Mouse (Mus musculus): ENCODE results near the gene Ube4b.

DNA sequence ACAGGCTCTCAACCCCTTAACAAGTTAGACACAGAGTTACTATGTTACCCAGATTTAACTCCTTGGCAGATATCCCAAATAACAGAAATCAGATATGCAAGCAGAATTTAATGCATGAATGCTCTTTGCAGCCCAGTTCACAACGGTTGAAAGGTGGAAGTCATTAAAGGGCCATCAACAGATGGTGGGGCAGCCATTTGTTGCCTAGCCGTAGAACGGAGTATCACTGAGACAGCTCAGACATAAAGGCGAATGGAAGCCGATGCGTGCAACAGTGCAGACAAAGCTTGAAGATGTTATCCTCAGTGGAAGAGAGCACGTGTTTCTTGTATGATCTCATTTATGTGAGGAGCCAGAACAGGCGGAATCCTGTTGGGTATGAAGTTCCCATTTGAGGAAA, 14.0 kb upstream of the Ube4b start:
- TF ChIP-seq CTCF (IDR thresholded peaks at IDR 0.05 in 2 of 3, conservative IDR thresholded peaks at IDR 0.05 in 1 of 3; ENCODE audit: control insufficient read depth in 1 of 3, insufficient read depth in 1 of 3, low read depth in 2 of 3, low read length in 3 of 3, poor library complexity in 1 of 3, severe bottlenecking in 1 of 3) (no peak), MAFK (IDR thresholded peaks at IDR 0.05; ENCODE audit: borderline replicate concordance, low read depth, low read length) (no peak), MEF2A (IDR thresholded peaks at IDR 0.05; ENCODE audit: extremely low read depth, insufficient replicate concordance, low read depth, low read length, poor library complexity, severe bottlenecking) (no peak), POLR2A (IDR thresholded peaks at IDR 0.05; ENCODE audit: control insufficient read depth in 1 of 2, insufficient read depth in 1 of 2, low read depth in 1 of 2, low read length in 2 of 2, poor library complexity in 1 of 2) (peak in 1 of 2 experiments; percentile 52; a peak in 2 of 4 replicates), MYC (IDR thresholded peaks at IDR 0.05; ENCODE audit: low read depth, low read length) (peak; percentile 88), TAL1 (IDR thresholded peaks at IDR 0.05; ENCODE audit: low read length) (no peak)

Measured in MEL (cell line).